Mouse (Mus musculus) neutrophil, adult 5-6 weeks (primary cell): ENCODE measurements around the gene Pam. TPM values are rescaled to one million over a fixed set of nuclear protein-coding genes. Genes with fewer than 3 reads are reported as not detected.

Experiments used
- ATAC-seq: fragments of 151-379, 151-347 bp; 2 replicates; pipeline ENCODE4 v1.8.0; 2017; ENCODE audit warnings: mild to moderate bottlenecking, moderate TSS enrichment; ENCODE audit not compliant: insufficient number of reproducible peaks, poor library complexity, low FRiP score, severe bottlenecking; ENCODE audit errors: extremely low read depth
- total RNA-seq: library from RNA; stranded (forward); fragments of 200-1000 nt; gene quantifications from 2 replicates; pipeline ENCODE4 v1.2.3, GENCODE M21; 2017

The Pam gene
- total RNA-seq, 1 experiment from 2014 or later, result 7.8 TPM

DNA sequence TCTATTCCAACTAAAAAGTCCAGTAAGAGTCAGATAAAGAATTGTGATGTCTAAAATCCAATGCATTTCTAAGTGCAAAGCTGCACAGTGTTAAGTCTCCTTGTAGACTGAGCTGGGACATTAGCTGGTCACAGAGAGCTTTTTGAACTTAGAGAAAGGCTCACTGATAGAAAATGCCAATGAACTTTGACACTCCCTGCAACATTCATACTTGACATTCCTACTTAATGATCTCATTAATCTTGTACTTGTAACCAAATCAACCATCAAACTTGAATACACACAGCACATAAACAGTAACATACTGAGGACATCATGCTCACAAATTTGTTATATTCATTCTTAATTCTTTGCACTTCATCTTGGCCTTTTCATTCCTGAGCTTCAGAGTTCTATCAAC is 335.6 kb downstream of the Pam start:
- no peak for ATAC-seq

GRCm38 (mm10) chr1:97754392-97754791 is 341.1 kb downstream of the Pam start:
- no peak for ATAC-seq

- ATAC-seq, result no peak
Observed at GRCm38 (mm10) chr1:97753216-97753615, 342.2 kb downstream of the Pam start.

DNA sequence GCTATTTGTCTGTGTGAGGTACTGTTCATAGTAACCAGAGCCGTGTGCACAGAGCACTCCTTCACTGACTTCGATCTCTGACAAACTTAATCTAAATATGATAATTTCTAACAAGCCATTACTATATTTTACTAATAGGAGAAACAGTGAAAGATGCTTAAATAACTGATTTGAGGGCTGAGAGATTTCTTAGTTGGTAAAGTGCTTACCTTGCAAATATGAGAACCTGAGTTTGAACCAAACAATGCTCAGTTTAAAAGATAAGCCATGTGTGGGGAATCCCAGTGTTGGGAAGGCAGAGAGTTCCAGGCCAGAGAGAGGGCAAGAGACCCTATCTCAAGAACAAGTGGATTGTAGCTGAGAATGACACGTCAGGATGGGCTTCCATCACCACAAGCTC is 347.3 kb downstream of the Pam start:
- ATAC-seq, result no peak

DNA sequence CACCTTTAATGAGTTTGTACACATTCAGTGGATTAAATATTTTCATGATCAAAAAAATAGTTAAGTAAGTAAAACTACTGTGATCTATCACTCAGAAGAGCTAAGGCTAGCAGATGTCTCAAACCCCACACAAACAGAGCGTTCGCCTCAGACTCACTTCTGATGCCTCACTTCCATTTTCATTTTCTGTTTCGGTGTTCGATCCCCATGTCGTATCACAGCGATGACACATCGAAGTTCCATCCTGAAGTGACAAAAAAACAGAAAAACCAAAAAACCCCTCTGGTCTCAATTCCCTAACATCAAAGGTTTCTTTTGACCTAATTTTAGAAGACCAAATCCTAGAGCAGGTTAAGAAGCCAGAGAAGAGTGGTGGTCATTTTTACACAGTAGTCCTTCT is 349.2 kb downstream of the Pam start:
- ATAC-seq, result no peak

- ATAC-seq, result no peak
Observed at GRCm38 (mm10) chr1:97745712-97746111, 349.7 kb downstream of the Pam start.
